Mouse (Mus musculus): ENCODE results near the gene Tbc1d25. TPM values are rescaled to one million over a fixed set of nuclear protein-coding genes. Genes with fewer than 3 reads are reported as not detected.
A peak's percentile ranks its signal among the peaks of the same experiment; 100 is the strongest.

Tbc1d25 gene
- total RNA-seq, 2 experiments from 2014 or later, result 5.9 to 7.1 TPM

DNA sequence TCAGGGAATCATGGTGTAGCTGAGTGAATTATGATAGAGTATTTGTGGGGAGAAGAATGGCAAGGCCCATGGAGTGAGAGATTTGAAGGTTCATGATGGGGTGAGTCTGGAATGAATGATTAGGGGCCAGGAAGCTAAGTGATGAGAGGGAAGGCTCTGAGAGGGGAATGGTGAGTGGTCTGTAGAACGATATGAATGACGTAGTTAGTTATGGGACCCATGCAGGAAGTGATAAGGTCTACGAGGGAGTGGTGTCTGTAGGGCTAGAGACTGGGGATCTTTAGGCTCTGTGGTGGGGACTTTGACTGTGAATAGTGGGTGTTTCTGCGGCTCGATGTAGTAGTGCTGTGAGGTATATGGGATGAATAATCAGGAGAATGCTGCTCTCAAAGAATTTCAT lies 3.7 kb upstream of the Tbc1d25 start:
- no peak for DNase-seq

DNA sequence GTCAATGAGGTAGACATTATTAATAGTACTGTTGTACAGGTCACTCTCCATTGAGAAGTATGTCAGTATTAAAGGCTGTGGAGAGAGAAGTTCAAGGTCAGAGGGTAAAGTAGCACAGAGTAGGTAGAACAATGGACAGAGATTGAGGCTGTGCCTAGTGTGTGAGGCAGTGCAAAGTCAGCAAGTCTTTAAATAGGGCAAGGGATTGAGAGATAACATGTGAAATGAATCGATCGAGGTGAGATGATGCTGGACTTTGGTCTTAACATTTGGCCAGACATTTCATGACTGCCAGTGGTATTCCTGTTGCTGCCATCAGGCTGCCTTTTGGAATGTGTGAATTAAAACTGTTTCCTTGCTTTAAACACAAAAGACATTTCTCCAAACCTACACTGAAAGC lies 2.9 kb upstream of the Tbc1d25 start:
- DNase-seq, result no peak

DNA sequence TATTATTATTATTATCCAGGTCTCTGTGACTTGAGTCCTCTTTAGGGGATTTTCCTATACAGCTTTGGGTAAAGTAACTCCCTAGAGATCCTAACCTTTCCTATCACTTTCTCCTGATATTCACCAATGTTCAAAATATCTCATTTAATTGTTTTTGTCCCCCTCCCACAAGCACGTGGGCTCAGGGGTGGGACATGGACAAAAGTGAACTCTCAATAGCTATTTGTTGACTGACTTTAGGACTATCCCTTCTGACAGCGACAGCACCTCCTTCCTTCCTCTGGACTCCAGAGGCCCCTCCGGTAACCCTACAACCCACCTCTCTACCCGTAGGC lies 845 bp downstream of the Tbc1d25 start:
- DNase-seq, result no peak

DNA sequence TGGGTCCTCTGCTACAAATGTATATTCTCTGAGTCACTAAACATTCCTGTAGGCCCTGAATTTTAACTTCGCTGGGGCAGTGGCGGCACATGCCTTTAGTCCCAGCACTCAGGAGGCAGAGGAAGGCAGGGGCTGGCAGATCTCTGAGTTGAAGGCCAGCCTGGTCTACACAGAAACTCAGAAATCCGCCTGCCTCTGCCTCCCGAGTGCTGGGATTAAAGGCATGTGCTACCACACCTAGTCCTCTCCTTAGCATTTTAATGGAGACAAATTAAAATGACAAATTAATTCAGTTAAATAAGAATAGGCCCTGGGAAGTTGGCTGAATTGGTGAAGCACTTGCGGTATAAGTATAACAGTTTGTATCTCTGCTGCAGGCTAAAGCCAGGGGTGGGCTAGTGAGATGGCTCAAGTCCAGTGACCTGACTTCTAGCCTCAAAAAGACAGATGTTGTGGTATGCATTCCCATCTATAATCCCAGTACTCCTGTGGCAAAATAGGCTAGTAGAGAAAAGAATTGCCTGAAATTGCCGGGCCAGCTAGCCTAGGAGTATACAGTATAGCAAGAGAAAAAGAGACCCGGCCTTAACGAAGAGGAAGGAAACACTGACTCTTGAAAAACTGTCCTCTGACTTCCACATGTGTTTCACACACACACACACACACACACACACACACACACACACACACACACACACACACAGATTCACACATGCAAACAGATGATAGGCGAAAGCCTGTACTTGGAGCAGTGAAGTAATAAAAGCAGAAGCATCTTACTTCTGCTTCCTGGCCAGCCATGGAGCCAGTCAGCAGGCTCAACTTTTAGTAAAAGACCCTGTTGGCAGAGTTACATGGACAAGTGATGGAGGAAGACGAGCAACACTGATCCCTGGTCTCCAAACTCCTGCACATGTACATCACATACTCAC lies 8.0 kb downstream of the Tbc1d25 start:
- DNase-seq, result no peak

DNA sequence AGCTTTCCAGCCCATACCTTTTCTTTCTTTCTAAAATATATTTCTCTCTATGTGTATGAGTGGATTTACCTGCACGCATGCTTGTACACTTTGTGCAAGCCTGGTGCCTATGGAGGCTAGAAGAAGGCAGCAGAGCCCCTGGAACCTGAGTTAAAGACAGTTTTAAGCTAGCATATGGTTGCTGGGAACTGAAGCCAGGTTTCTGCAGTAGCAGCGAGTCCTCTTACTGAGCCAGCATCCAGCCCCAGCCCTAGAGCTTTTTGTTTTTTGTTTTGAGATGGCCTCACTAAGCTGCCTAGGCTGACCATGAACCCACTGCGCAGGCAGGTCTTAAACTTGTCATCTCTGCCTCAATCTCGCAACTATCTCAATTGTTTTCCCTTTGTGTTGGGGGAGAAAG lies 11.5 kb downstream of the Tbc1d25 start:
- no peak for DNase-seq

DNA sequence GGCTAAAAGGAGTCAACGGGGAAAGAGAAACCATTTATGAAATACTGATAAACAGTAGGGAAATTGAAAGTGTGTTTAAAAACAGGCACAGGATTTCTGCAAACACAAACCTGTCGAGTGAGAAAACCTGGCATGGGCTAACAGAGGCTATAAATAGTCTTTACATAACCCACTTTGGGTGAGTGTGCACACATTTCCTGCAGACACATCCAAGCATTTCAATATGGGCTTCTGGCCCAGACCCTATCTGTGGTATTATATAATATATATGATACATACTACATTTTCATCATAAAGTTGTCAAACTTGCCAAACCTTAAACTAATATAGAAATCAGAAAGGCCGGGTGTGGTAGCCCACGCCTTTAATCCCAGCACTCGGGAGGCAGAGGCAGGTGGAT lies 12.9 kb downstream of the Tbc1d25 start:
- no peak for DNase-seq

DNA sequence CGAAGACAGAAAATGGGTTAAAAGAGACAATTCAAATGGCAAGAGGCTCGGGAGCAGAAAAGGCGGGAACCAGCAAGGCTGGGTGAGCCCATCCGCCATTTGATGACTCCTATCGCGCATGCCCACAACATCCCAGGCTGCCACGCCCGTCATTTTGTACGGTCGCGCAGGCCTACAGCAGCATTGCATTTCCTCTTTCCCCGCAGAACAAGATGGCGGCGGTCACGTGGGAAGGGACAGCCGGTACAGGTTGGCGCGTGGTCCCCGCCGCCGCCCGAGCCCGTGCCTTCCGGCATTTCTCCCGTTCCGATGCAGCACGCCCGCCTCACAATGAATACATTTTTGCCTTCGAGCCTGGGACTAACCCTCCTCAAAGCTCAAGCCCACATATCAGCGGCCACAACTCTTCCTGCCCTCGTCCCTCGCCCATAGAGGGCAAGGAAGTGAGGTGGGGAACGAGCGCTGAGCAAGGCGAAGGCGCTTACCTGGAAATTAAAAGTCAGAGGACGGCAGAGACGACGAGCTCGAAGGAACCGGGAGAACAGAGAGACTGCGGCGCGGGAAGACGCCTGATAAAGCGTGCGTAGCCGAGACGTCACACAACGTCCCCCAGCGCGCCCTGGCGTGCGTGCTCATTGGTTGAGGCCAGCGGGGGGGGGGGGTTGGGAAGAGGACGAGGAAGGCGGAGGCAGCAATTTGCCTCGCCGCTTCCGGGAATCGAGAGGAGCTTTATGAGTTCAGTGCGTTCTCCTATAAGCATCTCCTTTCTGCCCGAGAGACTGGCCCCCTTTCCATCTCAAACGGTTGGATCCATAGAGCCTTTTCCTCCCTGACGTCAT lies 30.6 kb downstream of the Tbc1d25 start, which contains the start of gene Rbm3:
Rbm3 (minus strand) TSS at position 728 of the 839 bp plus-strand sequence.
- peak; percentile 86 for DNase-seq

DNA sequence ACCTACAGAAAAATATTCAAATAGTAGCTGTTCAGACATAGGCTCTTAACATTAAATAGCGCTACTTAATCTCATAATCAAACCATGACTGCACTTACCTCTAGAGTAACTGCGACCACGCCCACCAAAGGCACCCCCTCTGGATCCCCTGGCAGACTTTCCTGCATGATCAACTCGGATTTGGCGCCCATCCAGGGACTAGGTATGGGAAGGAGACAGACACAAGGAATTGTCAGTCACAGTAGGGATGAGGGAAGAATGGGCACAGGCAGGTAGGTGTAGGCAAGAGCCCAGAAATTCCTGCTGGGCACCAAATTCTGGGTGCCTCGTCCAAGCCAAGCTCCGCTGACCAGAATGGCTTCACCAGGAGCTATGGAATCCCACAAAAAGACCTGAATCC lies 32.2 kb downstream of the Tbc1d25 start:
- no peak for DNase-seq

DNA sequence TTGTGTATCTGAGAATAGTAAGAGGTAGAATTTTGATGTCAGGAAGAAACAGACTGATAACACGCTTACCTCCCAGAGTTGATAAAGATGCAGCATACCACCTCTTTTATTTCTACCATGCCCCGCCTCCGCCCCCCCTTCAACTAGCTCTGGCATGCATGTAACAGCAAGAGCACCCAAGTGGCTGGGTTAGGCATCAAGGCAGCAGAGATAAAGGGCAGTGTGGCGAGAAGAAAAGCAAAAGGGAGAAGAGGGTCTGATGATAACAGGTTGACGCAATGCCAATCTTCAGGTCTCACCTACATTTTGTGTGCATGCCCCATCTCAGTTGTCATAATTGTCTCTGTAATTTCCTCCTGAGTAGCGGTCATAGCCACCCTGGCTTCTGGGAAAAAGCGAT lies 33.0 kb downstream of the Tbc1d25 start:
- DNase-seq, result no peak

DNA sequence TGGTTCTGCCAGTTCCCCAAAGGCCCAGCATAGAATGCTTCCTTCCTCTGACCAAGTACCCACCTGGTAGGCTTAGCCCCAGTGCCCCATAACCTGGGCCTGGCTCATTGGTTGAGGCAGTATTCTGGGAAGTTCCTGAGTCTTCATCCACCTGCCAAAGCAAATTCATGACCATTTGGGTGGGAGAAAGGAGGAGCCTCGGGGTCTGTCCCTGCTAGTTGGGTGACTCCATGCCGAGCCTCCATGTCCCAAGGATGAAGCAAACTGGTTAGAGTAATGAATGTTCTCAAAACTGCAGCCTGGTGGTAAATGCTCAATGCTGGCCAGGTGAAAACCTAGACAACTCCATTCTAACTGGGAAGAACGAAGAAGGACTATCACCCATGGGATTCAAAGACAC lies 34.9 kb downstream of the Tbc1d25 start:
- no peak for DNase-seq

DNA sequence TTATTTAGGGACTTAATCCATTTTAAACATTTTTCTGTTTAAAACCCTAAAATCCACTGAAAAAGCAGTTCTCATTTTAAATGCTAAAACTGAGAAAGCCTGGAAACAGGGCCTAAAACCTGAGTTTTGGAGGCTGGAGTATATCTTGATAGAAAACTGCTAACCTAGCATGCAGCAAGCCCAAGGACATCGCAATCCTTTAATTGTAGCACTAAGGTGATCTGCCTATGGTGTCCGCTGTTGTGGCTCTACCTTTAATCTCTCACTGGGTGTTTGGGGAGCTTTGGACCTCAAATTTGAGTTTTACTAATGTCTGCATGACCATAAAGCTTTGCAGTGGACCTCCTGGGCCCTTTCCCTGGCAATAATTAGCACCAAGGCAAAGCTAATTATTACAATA lies 35.5 kb downstream of the Tbc1d25 start:
- DNase-seq, result no peak

DNA sequence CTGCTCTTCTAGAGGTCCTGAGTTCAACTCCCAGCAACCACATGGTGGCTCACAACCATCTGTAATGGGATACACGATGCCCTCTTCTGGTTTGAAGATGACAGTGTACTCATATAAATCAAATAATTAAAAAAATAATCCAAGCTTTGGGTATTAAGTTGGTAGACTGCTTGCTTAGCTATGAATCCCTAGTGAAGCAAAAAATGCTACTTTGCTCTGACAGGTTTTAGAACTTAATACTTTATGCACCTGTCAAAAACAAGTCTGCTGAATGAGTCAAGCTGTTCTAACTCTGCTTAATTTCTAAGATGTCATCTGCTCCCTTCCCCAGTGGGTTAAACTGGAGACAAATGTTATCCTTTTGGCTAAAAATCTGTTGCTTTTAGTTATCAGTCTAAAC lies 36.5 kb downstream of the Tbc1d25 start:
- DNase-seq, result no peak

DNA sequence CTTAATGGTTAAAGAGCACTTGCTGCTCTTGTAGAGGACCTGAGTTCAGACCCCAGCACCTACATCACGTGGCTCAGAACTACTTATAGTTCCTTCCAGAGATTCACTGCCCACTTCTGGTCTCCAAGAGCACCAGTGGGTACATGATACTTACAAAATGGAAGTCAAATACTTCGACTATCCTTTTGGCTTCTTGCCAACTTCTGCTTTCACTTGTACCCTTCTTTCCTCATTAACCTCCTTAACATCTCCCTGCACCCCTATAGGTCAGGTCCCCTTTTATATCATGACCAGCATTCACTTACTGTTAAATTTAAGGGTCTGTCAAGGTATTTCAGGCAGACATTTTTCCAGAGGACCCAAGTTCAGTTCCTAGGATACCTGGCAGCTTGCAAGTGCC lies 40.1 kb downstream of the Tbc1d25 start:
- no peak for DNase-seq

DNA sequence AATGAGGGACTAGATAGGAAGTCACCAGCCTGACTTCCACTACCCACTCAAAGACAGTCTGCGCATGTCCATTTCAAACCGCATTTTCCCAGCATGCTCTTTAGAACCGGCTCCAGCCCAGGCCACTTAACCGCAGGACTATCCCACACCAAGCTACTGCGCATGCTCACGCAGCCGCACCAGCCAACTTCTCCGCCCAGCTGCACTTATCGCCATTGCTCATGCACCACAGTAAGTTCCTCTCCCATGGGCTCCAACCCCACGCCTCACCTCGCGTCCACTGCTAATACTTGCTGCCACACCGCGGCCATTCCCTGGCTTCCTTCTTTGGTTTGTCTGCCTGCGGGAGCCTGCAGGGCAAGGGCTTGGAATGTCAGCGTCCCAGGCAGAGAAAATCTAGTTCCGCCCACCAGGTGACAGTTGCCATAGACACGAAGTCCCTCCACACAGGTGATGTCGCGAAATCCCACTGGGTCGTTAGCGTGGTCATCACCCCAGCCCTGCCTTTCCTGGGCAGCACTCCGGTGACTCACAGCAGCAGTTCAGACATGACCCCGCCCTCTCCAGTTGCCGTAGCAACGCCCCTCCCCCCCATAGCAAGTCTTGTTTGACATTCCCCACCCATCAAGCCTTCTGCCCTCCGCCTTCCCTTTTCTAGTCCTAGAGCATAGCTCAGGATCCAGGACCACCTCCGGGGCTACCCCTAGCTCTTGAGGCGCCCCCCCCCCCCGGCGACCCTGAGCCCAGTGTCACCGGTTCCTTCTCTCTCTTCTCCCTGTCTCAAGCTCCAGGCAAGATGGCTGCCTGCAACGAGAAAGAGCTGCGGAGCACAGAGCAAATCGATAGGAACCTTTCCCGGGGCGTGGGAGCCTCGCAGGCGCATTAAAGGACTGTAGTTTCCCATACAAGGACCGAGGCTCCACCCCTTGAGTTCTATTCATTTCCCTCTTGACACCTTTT lies 43.7 kb downstream of the Tbc1d25 start, which contains the start of gene Wdr13:
Wdr13 (minus strand) TSS at position 876 of the 960 bp plus-strand sequence.
- peak; percentile 90 for DNase-seq

DNA sequence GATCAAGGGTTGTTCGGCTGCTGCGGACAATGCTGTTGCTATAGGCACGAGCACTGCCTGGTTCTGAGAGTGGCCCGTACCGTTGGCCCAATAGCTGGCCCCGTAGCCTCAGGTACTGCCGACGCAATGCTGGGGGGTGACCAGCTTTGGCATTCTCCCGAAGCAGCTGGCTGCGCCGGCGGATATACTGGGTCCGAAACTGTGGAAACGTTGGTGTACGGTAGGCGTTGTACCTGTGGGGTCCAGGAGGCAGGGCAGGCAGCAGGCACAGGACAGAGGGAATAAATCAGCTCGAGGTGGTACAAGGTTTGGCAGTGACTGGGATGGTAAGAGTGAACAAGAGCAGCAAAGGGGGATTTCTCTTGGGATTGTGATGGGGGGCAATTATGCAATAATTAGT lies 44.6 kb downstream of the Tbc1d25 start:
- DNase-seq, result no peak

DNA sequence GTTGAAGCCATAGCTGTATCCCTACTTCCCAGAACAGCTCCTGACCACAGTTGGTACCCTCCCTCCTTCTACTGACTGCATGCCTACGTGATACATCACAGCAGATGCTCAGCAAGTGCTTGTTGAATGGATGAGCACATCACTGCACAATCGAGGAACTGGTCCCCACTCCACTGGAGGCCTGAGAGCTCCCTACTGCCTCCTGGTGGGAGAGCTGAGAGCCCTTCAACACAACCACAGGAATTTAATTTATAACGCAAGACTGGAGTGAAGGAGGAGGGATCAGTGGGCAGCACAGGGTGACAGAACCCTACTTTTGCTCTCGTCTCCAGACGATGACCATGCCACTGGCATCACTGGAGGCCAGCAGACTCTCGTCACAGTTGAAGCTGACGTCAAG lies 50.7 kb downstream of the Tbc1d25 start:
- DNase-seq, result no peak

DNA sequence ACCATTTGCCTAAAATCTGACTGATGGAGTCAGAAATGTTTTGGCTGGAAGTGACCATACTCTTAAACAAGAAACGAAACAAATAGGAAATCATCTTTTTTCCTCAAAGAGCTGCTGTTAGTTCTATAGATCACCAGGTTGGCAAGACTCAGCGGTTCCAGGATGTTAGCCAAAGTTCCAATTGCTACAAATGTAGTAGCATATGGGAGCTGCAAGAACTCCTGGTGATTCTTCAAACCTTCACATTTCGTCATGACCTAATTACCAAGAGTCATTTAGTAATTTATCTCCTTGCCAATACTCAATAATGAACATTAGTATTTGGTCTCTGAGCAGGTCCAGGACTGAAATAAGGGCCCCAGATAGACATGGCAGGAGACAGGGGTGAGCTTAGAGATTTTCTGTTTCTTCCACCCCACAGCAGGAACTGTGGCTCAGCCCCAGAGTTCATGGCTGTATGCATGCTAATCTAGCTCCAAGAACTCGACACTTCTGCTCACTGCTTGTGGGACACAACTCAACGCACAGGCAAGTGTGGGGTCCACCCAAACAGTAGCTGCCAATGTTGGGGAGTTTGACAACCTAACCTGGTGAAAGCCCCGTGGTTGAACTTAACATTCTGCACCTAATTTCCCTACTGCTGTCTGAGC lies 52.0 kb downstream of the Tbc1d25 start:
- no peak for DNase-seq

DNA sequence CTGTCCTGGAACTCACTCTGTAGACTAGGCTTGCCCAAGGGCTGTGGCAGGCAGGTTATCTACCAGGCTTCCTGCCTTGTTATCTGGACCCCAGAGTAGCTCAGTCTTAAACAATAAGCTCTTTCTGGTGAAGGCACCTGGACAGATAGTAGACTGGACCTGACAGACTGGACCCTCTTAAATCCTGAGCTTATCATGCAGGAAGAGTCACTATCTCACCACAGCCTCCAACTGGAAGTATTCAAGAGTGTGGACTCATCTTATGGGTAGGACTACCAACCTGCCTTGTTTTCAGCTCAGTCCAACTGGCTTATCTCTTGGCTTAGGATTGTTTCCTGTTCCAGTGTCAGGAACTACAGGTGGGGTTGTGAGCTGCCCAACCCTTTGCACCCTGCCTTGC lies 58.7 kb downstream of the Tbc1d25 start:
- no peak for DNase-seq

DNA sequence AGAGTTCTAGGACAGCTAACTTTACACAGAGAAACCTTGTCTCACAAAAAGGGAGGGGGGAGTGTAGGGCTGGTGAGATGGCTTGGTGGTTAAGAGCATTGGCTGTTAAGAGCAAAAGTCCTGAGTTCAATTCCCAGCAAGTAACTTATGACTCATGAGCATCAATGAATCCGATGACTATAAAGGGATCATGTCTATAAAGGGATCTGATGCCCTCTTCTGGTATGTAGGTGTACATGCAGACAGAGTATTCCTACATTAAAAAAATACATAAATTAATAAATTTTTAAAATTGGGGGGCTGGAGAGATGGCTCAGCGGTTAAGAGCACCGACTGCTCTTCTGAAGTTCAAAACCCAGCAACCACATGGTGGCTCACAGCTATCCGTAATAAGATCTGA lies 60.7 kb downstream of the Tbc1d25 start:
- DNase-seq, result no peak

DNA sequence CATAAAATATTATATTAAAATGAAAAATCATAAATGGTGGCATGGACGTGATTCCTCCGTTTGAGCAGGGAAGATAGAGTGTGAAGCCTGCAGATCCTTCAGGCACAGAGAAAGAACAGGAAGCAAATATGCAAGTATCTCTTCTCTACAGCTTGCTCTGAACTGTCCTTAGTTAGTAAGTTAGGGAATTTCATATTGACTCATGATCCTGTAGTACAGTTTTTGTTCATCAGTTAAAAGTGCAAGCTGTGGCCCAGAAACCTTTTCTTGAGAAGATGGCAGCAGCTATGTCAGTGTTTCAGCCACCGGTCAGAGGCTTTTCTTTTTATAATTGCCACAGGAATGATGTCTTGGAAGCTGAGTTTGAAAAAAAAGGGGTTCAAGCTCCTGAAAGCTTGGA lies 71.0 kb downstream of the Tbc1d25 start:
- no peak for DNase-seq

Data from heart, postnatal 4 days (tissue).